Mouse (Mus musculus) midbrain, embryonic 12.5 days (tissue): Measurements from ENCODE around the gene Smim4. TPM values are rescaled to one million over a fixed set of nuclear protein-coding genes. Genes with fewer than 3 reads are reported as not detected.
A peak's percentile ranks its signal among the peaks of the same experiment; 100 is the strongest.

Experiments used
- ATAC-seq: fragments of 200-750 bp; cut with Nextera tagmentation; 2 replicates; pipeline ENCODE4 v1.8.0; 2017; ENCODE audit warnings: low read depth, moderate TSS enrichment, moderate library complexity; ENCODE audit not compliant: low FRiP score
- H3K27ac ChIP-seq: fragments of 300-500 bp; sonication (generic); replicated peaks from 2 replicates; pipeline ENCODE4 v1.5.1; 2016; ENCODE audit warnings: mild to moderate bottlenecking
- H3K27me3 ChIP-seq: fragments of 300-500 bp; sonication (generic); 2 replicates; pipeline ENCODE4 v1.6.1; 2016; ENCODE audit warnings: mild to moderate bottlenecking
- H3K36me3 ChIP-seq: fragments of 300-500 bp; sonication (generic); 2 replicates; pipeline ENCODE4 v1.6.1; 2016
- H3K4me1 ChIP-seq: fragments of 300-500 bp; sonication (generic); 2 replicates; pipeline ENCODE4 v1.6.1; 2016
- H3K4me2 ChIP-seq: fragments of 300-500 bp; sonication (generic); replicated peaks from 2 replicates; pipeline ENCODE4 v1.6.1; 2016; ENCODE audit warnings: mild to moderate bottlenecking, moderate library complexity
- H3K4me3 ChIP-seq: fragments of 300-500 bp; sonication (generic); 2 replicates; pipeline ENCODE4 v1.5.1; 2016; ENCODE audit warnings: mild to moderate bottlenecking
- H3K9ac ChIP-seq: fragments of 300-500 bp; sonication (generic); replicated peaks from 2 replicates; pipeline ENCODE4 v1.6.1; 2016; ENCODE audit warnings: mild to moderate bottlenecking, moderate library complexity
- H3K9me3 ChIP-seq: fragments of 300-500 bp; sonication (generic); 2 replicates; pipeline ENCODE4 v1.6.1; 2016; ENCODE audit warnings: mild to moderate bottlenecking
- WGBS: fragments of 180-500 bp; shearing (Covaris S2); methylation state at CpG from one replicate; pipeline ENCODE4 v1.1.7; 2016; 5-methylcytosine and 5-hydroxymethylcytosine counted together
- polyA plus RNA-seq: library from polyadenylated mRNA; unstranded; fragments of >200 nt; fragmentation: Nextera tagmentation; extraction: Ambion mirVana; gene quantifications from 2 replicates; pipeline ENCODE4 v1.2.1, GENCODE M21; 2016

Gene Smim4
- polyA plus RNA-seq, 1 experiment from 2014 or later, result 61.1 TPM

DNA sequence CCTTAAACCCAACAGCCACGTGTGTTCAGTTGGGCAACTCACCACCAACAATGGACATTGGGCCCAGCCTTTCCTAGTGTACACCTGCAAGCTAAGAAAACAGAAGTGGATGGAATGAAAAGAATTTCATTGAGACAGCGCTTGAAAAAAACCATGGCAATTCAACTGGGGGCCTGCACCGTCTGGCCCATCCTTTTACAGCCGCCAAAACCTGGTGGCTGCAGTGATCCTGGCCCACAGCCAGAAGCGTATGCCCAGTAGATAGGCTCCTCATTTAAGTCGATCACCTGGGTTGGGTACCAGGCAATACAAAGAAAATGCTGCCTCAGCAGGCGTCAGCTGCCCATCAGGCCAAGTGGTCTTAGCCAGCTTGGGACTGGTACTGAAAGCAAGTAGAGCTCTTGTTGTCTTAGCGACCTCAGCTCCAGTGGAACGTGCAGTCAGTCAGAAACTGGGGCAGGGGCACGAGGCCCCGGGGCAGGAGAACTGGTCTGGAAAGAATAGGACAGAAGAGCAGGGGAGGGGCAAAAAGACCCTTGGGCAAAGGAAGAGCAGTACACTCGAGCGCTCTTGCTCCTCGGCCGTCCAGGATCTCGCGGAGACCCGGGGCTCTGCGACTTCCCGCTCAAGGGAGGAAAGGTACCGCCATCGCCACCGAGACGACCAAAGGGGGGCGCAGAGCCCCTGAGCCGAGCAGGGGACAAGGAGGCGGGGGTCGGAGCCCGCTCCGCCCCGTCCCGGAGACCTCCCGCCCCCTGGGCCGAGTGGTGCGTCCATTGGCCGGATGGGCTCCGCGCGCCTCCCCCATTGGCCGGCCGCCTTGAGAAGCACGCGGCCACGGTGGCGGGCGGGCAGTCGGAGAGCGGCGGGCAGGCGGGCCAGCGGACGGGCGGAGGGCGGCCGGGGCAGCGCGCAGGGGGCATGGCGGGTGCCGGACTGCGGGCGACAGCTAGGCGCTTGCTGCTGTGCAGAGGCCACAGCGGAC is 1.8 kb upstream of the Smim4 start, which contains the start of gene Nt5dc2:
Nt5dc2 (plus strand) TSS at position 818 of the 985 bp plus-strand sequence.
- 5% methylated on average over 51 of the region's 63 CpGs for WGBS

DNA sequence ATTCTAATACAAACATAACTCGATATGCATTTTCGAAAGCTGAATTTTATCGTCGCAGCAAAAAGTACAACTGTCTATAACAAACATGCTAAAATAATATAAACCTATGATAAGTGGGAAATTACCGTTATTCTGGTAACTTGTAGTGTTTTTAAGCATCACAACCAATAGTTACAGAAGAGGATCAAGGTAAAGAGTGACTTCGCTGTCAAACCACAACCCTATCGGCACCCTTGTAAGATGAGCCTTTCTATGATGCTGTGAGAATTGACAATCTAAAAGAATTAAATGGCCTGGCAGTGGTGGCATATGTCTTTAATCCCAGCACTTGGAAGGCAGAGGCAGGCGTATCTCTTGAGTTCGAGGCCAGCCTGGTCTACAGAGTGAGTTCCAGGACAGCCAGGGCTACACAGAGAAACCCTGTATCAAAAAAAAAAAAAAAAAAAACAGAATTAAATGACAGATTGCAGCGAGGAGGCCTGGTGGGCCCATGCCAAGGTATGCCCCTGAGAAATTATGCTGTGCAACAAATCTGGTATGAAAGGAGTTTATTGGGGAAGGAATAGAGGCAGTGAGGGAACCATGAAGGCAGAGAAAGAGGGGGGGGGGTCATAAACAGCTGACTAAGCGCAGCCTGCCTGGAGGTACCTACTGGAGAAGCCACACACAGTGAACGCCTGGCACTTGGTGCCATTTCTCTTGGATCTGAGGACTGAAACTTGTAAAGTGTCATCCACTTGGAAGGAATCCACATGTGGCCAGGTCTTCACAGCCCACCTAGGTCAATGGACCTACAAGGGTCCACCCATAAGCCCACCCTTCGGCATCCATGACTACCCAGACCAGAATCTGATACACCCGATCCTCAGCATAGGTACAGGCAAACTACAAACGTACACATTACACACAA is 825 bp upstream of the Smim4 start:
- Histone ChIP-seq H3K4me3 (peak overlapping the region; percentile 69), H3K4me1 (peaks cover 56% of the 10 kb centered on the region), H3K4me2 (peak overlapping the region; percentile 74), H3K9ac (0 out of 2 replicates have a peak overlapping the region, but pooled peaks have one; percentile 7), H3K9me3 (no peaks in the 10 kb centered on the region), H3K27ac (peak overlapping the region; percentile 91), H3K27me3 (no peaks in the 10 kb centered on the region), H3K36me3 (peaks cover 18% of the 10 kb centered on the region)
- 68% methylated on average over 15 of the region's 15 CpGs for WGBS
- no peak for ATAC-seq

More for the DNA sequence above, 1.8 kb upstream of the Smim4 start, which contains the start of gene Nt5dc2:
- ATAC-seq, result peak; percentile 86
- peaks cover 52% of the 10 kb centered on the region for H3K4me1 ChIP-seq
- H3K4me2 ChIP-seq, result peak within 1 kb of the TSS; percentile 74
- peak within 1 kb of the TSS; percentile 95 for H3K9ac ChIP-seq
- peaks cover 24% of the 10 kb centered on the region for H3K36me3 ChIP-seq
- peak within 1 kb of the TSS; percentile 84 for H3K4me3 ChIP-seq
- peak within 1 kb of the TSS; percentile 91 for H3K27ac ChIP-seq
- H3K9me3 ChIP-seq, result no peaks in the 10 kb centered on the region
- no peaks in the 10 kb centered on the region for H3K27me3 ChIP-seq

DNA sequence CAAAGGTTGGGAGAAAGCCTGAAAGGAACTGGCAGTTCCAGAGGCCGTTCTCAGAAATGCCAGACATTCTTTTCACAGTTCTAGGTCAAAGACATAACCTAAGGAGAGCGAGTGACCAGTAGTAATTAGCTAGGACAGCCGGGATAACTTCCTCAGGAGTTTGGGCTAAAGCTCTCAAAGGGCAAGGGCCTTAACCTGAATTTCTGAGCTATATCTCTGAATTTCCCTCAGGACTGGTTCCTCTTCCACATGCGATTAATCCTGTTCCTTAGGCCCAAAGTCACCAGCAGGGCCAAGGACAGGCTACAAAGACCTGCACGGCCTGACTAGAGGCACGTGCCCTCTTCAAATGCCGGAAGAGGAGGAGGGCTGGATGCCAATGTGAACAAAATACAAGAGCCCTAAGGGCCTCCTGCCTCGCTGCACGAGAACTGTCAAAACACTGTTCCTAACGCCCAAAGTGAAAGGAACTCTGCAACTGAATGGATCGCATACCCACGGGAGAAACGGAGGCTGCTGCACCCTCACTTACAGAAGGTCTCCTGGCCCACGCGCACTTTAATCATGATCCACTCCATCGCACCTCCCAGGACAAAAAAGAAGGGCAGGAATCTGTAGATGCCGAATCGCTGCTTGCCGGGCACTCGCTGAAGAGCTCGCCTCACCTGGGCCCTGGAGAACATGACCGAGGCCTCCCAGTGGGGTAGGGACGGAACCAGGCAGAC is 493 bp downstream of the Smim4 start:
- peak overlapping the region; percentile 69 for H3K4me3 ChIP-seq
- H3K36me3 ChIP-seq, result peaks cover 7% of the 10 kb centered on the region; the same call in 1 of the 2 replicates
- peaks cover 46% of the 10 kb centered on the region for H3K4me1 ChIP-seq
- ATAC-seq, result no peak
- H3K27me3 ChIP-seq, result no peaks in the 10 kb centered on the region
- H3K4me2 ChIP-seq, result peak overlapping the region; percentile 82
- H3K9ac ChIP-seq, result peak overlapping the region; percentile 78
- H3K27ac ChIP-seq, result peak overlapping the region; percentile 64
- no peaks in the 10 kb centered on the region for H3K9me3 ChIP-seq
- 3% methylated on average over 23 of the region's 23 CpGs for WGBS

DNA sequence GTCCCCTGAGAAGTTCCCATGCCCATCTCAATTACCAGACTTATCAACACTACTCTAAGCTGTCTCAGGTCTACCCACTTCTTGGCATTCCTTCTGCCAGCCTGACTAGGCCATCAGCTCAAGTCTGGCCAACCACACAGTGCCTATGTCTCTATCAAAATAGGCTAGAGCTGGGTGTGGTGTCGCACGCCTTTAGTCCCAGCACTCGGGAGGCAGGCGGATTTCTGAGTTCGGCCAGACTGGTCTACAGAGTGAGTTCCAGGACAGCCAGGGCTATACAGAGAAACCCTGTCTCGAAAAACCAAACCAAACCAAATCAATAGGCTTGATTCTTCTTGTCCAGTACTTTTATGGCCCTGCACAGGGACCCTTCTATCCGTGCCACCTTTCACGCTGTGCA is 1.9 kb downstream of the Smim4 start:
- 0 out of 2 replicates have a peak overlapping the region, but pooled peaks have one; percentile 20 for H3K9ac ChIP-seq
- peaks cover 32% of the 10 kb centered on the region for H3K4me1 ChIP-seq
- H3K27me3 ChIP-seq, result no peaks in the 10 kb centered on the region
- no peaks in the 10 kb centered on the region for H3K9me3 ChIP-seq
- no peak overlapping the region for H3K4me3 ChIP-seq
- WGBS, result 97% methylated on average over 8 of the region's 8 CpGs
- no peak overlapping the region for H3K27ac ChIP-seq
- no peak for ATAC-seq
- peaks cover 9% of the 10 kb centered on the region; the same call in 1 of the 2 replicates for H3K36me3 ChIP-seq
- H3K4me2 ChIP-seq, result peak overlapping the region; percentile 36

DNA sequence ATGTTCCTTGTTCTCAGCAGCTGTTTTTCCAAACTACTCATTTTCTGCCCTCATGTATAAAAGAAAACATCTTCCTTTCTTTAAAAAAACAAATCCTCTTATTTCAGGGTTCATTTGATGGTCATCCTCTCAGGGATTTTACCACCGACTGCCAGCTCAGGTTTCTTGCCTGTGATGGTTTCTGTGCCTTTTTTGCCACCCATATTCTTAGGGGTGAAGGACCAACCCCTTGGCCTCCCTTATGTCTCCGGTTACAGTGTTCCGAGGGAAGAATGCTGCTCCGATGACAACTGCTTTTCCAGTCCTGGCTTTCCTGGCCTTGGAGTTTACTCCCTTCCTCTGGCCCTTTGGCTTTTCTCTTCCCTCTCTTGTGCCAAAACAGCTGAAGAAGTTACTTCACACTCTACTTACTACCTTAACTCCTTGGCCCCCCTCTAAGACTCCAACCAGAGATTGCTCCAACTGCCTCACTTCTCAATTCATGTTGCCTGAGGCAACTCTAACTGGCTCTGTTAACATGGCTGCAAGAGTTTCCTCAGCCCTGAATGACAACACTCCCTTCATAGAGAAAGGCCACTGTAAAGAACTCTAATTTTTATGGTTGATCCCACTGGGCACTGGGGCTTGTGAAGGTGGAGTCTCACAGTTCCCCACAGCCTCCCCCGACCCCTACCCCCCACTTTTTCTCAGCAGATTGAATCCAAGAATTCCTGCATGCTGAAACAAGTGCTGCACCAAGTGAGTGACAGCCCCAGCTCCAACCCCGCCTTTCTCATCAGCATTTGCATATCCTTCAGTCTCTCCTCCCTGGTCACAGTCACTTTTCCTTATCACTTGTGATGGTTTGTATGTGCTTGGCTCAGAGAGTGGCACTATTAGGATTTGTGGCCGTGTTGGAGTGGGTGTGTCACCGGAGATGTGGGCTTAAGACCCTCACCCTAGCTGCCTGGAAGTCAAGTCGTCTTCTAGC is 3.4 kb downstream of the Smim4 start:
- Histone ChIP-seq H3K4me3 (no peak overlapping the region), H3K4me2 (no peak overlapping the region), H3K27ac (0 out of 2 replicates have a peak overlapping the region, but pooled peaks have one; percentile 20), H3K27me3 (no peaks in the 10 kb centered on the region), H3K36me3 (peaks cover 16% of the 10 kb centered on the region), H3K4me1 (peaks cover 26% of the 10 kb centered on the region), H3K9ac (peak overlapping the region; percentile 20), H3K9me3 (no peaks in the 10 kb centered on the region)
- no peak for ATAC-seq
- 71% methylated on average over 9 of the region's 9 CpGs for WGBS

DNA sequence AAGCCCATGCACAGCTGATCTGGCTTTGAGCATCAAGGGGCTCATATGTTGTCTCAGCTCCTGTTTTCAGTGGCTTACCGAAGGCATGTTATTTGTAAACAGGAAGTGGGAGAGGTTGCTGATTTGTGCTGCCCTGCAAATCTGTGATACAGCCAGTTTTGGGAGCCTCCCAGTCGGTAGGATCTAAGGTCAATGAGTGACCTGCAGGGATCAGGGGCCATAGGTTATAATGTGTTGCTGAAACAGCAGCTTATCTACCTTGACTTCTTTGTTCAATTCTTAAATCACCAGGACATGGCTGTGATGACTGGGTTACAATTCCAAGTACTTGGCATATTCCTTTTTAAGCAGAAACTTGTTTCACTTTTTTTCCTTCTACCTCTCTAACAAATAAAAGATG is 13.2 kb downstream of the Smim4 start:
- ATAC-seq, result no peak
- 80% methylated on average over 2 of the region's 2 CpGs for WGBS
- H3K36me3 ChIP-seq, result peaks cover 66% of the 10 kb centered on the region

DNA sequence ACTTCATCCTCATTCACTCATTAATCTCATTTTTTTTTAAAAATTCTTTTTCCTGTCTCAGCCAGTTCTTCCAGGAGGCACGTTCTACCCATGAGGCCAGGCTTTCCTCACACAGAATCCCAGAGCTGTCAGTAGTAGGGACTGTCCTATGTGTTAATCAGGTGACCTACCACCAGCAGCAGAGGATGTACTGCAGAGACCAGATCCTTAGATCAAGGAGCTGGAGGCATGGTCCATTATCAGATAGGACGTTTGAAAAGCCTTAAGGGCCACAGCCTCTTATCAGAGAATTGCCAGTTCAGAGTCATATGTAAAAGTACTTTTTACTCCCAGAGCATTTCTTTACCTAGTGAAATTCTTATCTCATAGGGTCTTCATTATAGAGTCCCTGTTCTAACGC is 14.7 kb downstream of the Smim4 start:
- 91% methylated on average over 3 of the region's 3 CpGs for WGBS
- H3K4me3 ChIP-seq, result no peak overlapping the region
- peaks cover 79% of the 10 kb centered on the region for H3K36me3 ChIP-seq

More for the DNA sequence above, 13.2 kb downstream of the Smim4 start:
- Histone ChIP-seq H3K27ac (no peak overlapping the region), H3K4me2 (no peak overlapping the region), H3K4me3 (no peak overlapping the region), H3K4me1 (no peaks in the 10 kb centered on the region), H3K9ac (no peak overlapping the region), H3K9me3 (no peaks in the 10 kb centered on the region), H3K27me3 (no peaks in the 10 kb centered on the region)

DNA sequence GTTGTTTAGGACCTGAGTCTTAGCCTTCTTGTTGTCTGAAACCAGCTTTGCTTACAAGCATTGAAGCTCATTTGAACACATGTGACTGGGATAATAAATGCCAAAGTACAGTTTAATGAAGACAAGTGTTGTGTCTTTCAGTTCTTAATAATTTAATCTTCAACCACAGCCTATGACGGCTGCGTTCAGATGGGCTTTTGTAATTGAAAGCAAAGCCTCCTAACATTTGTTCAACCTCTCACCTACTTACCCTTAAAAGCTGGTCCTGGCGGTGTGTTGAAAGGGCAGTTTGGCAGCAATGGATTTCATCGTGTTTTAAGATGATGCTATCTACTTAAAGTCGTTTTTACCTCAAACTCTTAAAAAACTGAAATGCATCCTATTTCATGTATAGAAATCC is 16.6 kb downstream of the Smim4 start:
- 90% methylated on average over 5 of the region's 5 CpGs for WGBS
- H3K4me2 ChIP-seq, result no peak overlapping the region
- peaks cover 82% of the 10 kb centered on the region for H3K36me3 ChIP-seq

More for the DNA sequence above, 14.7 kb downstream of the Smim4 start:
- Histone ChIP-seq H3K9me3 (no peaks in the 10 kb centered on the region), H3K27ac (no peak overlapping the region), H3K4me1 (no peaks in the 10 kb centered on the region), H3K9ac (no peak overlapping the region), H3K27me3 (no peaks in the 10 kb centered on the region), H3K4me2 (no peak overlapping the region)
- ATAC-seq, result no peak

DNA sequence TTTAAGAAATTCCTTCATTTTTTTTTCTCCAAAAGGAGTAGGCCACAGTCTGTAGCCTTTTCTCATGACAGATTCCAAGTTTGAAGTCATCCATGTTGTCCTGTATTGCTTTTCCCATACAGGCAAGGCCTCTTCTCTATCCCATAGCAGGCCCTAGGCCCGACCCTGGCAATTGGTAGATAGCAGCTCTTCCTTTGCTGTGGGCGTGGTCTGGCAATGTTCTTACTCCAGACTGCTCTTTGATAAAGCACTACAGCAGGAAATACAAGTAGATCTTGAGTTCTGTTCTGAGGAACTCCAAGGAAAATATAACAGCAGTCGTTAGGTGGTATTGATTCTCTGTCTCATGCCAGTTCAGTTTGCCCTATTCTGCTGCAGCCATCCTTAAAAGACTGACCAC is 18.1 kb downstream of the Smim4 start:
- no peak overlapping the region for H3K4me2 ChIP-seq
- ATAC-seq, result no peak
- H3K36me3 ChIP-seq, result peaks cover 82% of the 10 kb centered on the region
- H3K9me3 ChIP-seq, result no peaks in the 10 kb centered on the region
- 84% methylated on average over 3 of the region's 3 CpGs for WGBS
- H3K27me3 ChIP-seq, result no peaks in the 10 kb centered on the region
- H3K4me3 ChIP-seq, result no peak overlapping the region
- no peak overlapping the region for H3K27ac ChIP-seq
- no peaks in the 10 kb centered on the region for H3K4me1 ChIP-seq
- H3K9ac ChIP-seq, result no peak overlapping the region

More for the DNA sequence above, 16.6 kb downstream of the Smim4 start:
- Histone ChIP-seq H3K9ac (no peak overlapping the region), H3K9me3 (no peaks in the 10 kb centered on the region), H3K27ac (no peak overlapping the region), H3K4me1 (no peaks in the 10 kb centered on the region), H3K27me3 (no peaks in the 10 kb centered on the region), H3K4me3 (no peak overlapping the region)
- no peak for ATAC-seq

DNA sequence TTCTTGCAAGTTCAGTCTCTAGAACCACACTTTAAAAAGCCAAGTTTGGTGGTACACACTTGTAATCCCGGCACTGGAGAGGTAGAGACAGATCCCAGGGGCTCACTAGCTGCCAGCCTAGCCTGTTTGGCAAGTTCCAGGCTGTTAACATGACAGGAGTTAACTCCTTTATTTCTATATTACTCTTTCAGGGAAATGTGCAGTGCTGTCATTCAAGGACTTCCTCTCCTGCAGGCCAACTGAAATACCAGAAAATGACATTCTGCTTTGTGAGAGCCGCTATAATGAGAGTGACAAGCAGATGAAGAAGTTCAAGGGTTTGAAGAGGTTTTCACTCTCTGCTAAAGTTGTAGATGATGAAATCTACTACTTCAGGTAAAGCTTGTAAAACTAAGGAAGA is 23.6 kb downstream of the Smim4 start:
- Histone ChIP-seq H3K36me3 (peaks cover 74% of the 10 kb centered on the region), H3K27ac (no peak overlapping the region), H3K9ac (no peak overlapping the region), H3K4me3 (no peak overlapping the region), H3K4me1 (no peaks in the 10 kb centered on the region), H3K4me2 (no peak overlapping the region), H3K9me3 (no peaks in the 10 kb centered on the region), H3K27me3 (no peaks in the 10 kb centered on the region)
- ATAC-seq, result no peak
- WGBS, result 96% methylated on average over 2 of the region's 2 CpGs
